Mouse (Mus musculus) cerebellum, postnatal 10 days (tissue): ENCODE data around the gene Sardh.

Source experiments
- DNase-seq, 2 experiments: peaks; one replicate each; pipeline ENCODE4 v3.0.0; 2021; ENCODE audit warnings: mixed read lengths in 2 of 2

Sardh gene

DNA sequence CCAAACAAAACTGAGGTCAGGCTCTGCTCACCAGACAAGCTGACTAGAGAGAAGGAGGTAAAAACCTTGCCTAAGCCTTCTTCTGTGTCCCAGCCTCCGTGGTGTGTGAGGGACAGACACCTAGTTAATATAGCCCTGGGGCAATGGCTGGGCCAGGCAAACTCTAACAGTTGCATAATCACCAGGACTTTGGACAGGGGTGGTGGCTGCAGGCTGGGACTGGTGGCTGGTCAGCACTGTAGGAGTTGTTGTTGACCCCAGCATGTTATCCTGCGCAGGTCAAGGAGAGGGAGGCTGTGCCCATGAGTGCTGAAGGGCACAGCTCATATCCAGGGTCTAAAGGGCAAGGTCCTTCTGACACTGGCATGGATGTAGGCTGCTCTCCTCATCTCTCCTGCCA, at the start of gene Sardh:
Gene Sardh (minus strand): TSS at position 127 of the 400 bp plus-strand sequence.
- no peak for DNase-seq

DNA sequence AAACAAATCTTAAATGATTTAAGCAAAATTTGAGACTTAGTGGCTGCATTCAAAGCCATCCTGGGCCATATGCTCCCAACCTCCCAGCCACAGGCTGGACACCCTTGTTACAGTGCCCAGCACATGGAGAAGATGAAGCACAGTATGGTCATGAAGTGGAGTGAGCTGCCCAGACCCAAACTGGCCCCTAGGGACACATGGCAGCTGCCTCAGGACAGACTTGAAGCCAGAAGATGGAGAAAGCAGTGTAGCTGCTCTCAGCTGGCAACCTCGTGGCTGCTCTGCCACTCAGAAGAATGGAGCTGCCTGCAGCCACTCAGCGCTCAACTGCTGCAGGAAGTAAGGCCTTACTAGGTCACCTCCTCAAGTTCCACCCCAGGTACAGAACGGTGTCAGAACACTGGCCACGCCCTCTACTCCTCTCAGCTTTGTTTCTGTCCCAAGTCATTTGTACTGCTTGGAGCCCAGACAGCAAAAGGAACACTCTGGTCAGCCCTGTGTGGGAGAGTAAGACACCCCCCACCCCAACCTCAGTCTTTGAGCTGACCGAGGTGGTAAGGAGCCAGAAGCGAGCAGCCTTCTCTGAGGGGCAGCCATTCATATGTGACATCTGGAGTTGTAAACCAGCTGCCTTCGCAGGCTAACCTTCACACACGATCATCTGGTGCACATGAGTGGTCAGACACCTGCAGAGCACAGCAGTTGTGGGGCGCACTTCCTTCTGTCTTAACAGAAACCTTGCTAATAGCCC, 48.7 kb upstream of the Sardh start:
- peak in 1 of 2 experiments; percentile 59 for DNase-seq

DNA sequence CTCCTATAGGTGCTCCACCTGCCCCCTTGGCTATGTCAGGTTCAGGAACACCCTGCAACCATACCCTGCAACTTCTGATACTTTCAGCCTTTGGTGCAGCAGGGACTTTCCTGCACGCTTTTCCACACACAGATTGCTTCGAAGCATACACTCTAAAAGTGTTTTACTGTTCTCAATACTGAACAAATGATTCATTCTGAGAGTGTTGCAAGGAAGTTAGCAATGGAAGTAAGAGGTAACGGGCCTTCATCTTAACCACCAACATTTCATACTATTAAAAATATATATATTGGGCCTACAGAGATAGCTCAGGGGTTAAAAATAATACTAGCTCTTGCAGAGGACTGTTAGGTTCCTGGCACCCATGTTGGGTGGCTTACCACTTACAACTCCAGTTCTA, 46.6 kb upstream of the Sardh start:
- DNase-seq: no peak

DNA sequence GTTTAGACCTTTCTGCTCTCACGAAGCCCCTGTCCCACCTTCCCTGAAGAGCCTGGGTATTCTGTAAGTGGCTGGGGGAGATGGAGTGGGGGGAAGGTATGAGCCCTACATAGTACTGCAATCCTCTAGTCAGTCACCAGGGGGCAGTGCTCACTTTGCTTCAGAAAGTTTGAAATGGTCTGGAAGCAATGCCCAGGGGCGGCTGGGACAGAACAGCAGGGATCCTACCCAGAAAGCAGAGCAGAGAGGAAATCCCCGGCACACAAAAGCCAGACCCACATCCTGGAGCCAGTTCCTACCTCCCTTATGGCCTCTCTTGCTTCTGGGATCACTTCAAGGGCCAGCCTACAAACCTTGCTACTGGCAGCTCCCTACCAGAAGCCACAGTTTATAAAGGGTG, 40.9 kb upstream of the Sardh start:
- peak; percentile 92 to 93 for DNase-seq

DNA sequence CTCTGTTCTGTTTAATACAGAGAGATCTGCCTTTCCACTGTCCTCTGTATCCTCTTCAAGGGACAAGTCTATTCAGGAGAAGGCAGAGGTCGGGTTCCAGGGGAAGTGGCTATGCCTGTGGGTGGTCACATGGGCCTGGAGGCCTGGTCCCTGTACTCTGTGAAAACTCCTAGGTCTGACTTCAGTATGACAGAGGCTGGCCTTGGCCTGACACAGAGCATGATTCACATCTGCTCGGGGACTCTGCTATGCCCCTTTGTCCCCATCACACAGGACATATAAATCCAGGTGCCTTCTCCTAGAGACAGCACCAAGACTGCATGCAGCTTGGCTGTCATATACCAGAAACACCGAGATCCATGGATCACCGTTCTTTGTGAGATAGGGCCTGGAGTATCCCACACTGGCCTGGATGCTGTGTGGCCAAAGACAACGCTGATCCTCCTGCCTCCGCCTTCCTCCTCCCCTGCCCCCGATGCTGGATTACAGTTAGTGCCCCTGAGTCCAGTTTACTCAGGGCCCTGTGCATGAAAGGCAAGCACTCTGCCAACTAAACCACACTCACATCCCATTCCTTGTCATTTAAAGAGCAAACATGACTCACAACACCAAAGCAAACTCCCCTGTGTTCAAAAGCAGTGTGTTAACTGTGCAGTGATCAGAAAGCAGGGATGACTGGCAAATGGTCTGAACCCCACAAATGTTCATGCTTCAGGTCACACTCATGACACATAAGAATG, 39.0 kb upstream of the Sardh start:
- DNase-seq: no peak

DNA sequence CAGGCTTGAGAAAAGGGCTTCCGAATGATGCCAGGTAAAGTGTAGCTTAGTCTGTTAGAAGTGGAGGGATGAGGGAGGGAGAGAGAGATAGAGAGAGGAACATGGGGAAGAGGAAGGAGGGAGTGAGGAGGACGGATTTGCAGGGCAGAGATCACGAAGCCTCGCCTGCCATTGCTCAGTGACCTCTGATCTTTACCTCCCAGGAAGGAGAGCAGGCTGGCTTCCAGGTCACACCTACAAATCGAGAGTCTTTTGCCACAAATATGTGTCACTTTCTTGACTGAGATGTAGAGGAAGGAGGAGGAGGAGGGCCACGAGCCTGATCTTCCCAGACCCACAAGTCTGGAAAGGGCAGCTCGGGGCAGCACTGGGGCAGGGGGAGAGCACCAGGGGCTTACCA, 36.3 kb upstream of the Sardh start:
- DNase-seq: no peak

DNA sequence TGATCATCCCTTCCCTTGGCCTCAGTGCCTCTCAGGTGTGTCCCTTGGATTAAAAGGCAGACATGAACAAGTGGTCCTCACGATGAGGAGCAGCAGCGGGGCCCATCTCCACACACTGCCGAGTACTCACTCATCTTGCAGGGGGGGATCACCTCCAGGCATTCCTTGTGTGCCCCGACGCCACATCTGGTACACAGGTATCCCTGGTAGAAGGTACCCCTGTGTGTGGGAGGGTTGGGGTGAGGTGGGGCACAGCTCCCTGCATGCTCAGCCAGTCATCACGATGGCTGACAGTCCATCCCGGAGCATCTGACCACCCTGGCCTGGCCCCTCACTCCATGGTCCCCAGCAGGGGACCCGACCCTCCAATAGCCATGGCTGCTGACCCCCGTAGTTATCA, 33.6 kb upstream of the Sardh start:
- DNase-seq: no peak

DNA sequence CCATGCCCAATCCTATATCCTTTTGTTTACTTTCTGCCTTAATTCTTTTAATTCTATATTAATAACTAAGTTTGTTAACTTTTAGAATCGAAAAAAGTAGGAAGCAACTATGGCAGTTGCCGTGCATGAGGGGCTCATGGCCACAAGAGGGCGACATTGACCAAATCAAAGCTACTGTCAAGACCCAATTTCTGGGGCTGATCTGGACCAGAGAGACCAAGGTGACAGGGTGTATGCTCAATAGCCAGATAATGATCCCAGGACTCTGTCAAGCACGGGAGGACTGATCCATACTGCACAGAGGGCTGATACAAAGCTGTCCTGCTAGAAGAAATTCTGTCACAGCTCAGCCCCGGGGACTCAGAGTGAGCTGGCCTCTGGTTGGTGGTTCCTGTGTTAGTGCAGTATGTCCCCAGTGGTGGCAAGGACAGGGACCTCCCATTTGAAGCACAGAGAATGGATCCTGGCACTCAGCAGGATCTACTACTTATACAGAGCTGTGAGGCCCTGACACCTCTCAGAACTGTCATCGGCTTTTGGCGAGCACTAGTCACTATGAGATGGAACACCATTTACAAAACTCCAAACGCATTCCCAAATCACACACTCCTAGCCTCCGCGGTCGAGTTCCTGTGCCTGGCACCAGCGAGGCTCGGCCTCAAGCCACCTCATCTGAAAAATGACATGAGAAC, 32.9 kb upstream of the Sardh start:
- DNase-seq: peak; percentile 88 to 91

DNA sequence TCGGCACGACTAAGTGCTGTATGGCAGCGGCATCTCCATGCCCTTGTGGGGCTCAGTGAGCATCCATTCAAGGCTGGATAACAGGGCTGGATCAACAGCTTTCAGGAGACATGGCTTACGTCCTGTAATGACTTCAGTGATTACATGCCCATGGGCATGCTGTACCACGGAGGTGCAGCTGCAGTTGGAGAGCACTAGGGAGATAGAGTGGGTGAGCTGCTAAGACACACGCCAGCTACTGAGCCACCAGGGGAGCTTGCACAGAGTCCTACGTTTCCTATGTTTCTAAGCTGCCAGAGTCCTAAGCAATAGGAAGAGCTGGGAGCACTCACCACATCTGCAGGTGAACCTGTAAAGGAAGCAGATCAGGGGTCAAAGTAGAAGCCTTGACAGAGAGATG, 30.7 kb upstream of the Sardh start:
- DNase-seq: no peak

DNA sequence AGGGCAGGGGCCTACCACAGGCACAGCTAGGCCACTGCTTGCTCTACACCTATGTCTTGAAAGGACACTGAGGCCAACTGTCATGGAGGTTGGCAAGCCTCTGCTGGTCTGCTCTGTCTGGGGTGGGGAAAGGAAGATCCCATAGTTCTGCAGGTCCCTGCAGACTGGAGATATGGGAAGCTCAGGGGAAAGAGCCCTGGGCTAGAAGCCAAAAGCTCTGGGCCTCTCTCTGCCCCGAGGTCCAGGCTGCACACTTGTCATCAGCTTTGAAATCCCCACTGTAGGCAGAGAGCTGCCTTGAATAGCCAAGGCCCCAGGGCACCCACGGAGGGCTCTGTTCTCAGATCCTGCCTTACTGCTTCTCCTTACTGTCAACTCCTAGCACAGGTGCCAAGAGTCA, 20.2 kb upstream of the Sardh start:
- DNase-seq: no peak

DNA sequence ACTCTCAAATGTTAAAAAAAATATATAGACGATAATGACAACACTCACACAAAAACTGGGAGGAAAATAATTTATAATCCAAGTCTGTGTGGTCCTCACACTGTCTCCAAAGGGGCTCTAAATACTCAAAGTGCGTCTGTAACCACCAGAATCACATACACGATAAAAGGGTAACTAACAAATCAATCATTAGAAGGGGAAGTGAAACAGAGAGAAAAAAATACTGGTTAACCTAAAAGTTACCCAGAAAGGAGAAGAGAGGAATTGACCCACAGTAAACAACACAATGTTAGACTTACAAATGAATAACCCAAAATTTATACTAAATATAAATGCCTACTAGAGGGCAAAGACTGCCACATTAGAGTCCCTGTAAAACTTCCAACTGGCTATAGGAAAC, 17.7 kb upstream of the Sardh start:
- DNase-seq: no peak

DNA sequence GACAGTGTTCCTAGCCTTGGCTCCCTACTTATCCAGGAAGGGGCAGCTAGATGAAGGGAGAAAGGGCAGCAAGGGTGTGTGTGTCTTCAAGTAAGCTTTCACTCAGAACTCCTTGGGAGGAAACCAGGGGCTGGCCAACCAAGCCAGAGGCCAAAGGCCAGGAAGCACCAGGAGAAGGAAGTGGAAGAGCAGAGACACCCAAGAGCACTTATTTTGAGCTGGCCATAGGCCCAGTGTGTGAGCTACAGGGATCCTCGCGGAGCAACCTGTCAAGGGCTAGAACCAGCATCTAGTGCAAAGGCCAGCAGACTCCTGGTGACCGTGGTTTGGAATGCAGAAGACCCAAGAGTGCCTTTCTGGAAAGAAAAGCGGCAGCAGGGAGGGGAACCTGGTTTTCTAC, 14.8 kb upstream of the Sardh start:
- DNase-seq: no peak

DNA sequence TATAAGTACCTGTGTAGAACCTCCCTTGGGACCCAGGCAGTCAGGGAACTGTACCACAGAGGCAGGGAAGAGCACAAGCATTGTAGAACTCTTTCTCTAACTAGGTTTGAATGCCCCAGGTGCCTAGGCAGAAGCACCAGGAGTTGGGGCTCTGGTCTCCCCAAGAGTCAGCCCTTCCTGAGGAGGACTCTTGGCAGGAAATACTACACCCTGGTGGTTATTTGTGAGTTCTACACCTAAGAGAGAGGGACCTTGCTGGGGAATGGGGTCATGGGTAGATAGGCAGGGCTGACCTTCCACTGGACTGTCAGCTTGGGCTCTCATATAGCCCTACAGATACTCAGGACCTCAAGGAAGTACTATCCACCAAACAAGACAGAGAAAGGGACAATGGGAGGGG, 3.3 kb upstream of the Sardh start:
- no peak for DNase-seq

DNA sequence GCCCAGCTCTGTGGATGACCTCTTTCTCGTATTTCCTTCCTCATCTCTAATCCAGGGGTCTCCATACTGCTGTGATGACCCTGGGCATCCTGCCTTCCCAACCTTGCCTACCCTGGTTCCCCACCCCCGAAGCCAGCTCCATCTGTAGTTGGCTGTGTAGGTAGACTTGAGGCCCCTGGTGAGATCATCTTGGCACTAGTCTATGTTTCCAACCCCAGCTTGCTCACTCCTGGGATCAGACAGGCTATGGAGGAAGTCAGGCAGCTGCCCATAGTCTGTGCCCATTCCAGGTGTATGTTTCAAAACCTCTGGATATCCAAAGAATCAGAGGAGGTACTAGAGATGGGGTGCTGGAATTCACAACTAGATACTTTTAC, 662 bp downstream of the Sardh start:
- no peak for DNase-seq

DNA sequence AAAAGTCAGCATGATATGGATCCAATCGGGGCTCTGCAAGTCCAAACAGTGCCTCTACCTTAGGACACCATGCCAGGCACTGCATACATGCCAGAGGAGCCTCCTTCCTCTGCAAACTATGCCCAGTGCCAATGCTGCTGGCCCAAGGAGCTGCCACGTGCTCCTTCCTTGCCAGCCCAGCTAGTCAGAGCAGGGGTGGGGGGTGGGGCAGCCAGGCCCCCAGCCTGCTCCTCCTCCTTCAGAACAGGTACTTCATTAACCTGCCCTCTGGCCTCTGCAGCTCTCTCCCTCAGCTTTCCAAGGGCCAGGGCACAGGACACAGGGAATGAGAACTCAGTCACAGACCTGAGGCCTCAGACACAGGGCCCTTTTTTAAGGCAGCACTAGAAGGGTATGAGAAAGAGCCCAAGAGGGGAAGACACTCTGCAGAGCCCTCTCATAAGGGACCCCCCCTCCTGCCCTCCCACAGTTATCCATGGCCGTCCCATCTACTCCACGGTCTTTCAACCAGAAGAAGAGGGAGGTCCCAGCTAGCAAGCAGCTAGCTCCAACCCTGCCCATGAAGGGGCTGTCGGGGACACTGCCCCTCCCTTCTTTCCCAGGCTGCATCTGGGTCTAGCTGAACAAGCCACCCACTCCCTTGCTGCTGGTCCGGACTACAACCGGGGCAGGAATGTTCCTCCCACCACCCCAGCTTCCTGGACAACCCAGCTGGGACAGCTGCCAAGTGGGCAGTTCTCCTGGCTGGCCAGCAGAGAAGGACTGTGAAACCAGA, 1.2 kb downstream of the Sardh start:
- peak; percentile 79 to 83 for DNase-seq

DNA sequence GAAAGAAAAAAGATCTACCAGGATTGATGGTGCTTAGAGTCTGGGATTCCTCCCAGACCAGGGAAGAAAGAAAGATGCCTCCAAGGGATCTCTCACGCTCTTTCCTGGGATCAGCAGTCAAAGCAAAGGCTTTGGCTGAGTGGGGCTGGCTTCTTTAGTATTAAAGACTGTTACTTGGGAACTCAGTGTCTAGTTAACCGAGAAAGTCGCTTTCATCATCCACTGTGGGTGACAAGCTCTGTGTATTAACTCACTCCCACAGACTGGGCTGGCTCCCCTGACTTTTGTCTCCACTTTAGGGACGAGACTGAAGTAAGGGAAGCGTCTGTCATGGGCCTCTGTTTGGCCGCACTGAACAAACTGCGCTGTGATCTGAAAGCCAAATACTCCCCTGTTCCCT, 2.2 kb downstream of the Sardh start:
- DNase-seq: no peak

DNA sequence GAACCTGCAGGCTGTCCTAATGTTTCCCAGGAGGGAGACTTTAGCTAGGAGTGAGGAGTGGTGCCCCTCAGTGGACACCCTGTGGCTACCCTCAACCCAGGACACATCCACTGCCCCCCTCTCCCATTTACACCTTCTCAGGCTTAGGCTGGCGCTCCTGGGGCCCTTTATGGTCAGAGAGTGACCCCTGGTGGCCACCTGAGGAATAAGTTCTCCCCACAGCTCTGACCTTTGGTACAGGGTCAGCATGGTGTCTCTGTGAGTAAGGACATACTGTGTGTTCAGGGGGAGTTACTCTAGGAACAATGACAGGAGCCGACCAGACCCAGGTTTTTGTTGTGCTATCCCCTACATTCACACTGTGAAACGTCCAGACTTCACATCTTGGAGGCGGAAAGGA, 10.8 kb downstream of the Sardh start:
- DNase-seq: peak; percentile 86 to 89

DNA sequence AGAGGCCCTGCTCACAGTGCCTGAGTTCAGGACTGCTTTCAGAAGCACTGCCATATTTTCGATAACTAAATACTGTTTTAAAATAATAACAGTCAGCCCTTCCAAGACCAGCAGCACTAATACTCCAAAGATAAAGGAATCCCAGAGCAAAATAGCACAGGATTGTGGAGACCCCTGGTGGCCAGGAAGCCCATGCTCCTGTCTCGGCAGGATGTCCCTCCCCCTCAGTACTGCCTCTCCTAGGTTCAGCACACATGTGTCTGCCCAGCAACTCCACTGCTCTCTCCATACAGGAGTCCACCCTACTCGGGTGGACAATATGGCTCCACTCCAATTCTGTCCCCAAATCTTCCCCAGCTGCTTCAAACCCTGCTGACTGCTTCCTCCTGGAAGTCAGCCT, 12.4 kb downstream of the Sardh start:
- peak; percentile 89 to 92 for DNase-seq

DNA sequence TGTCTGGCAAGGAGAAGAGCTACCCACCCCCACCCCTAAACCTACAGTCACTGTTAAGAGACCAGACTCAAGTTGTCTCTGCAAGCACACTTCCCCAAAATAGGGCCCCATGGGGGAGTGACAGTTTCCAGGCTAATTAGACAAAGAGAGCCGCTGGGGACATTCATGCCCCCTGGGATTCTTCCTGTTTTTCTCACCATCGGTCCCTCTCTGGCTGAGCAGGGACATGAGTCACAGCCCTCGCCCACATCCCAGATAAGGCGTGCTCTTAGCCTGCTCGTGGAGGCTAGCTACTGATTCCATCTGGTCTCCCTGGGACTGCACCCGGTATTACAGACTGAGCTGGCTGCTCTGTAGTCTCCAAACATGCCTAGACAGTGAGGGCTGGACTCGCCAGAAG, 15.8 kb downstream of the Sardh start:
- no peak for DNase-seq

DNA sequence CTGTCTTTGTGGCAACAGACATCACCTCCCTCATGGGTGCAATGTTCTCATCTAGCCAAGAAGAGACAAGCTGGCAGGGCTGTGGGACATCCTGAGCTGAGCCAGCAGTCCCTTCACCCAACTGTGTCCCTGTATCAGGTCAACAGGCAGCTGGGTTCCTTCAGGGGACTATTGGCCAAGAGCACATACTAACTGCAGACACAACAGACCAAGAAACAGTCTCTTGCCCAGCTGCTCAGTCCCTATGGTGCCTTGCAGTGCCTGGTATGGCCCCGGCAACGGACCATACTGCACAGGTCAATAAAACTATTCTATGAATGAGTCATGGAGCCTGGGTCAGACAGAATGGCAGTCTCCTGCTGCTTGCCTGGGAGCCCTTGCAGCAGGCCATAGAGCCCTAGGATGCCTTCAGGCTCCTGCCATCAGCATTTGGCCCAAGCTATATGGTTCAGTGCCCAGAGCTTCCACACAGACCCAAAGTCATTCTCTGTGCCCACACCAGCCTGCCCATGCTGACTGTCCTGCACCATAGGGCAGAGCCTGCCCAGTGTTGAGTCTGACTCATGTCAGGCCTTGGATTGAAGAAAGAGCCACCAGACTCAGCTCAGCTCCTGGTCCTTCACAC, 18.5 kb downstream of the Sardh start:
- peak; percentile 61 to 76 for DNase-seq

DNA sequence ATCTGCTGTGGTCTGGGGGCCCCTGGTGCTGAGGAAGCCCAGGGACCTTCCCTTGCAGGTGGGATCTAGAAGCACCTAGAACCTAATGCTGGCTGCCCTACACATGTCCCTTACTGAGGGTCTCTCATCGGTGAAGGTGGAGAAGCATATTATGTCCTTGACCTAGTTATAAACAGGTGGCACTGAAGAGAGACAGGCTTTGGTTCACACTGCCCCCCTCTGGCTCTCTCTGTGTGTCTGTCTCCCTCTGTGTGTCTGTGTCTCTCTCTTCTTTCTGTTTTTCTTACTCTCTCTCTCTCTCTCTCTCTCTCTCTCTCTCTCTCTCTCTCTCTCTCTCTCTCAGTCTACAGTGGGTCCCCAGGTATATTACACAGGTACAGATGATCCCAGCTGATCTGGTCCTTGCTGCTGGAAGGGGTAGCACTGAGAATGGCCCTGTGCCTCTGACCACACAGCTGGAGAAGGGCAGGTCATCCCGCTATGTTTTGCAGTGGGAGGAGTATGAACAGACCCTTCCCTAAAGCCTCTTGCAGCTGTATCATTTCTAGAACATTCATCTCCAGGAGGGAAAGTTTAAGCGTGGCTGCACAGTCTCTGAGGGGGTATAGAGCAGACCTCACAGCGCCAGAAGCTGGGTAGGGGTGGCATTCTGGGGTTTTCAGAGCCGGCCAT, 19.2 kb downstream of the Sardh start:
- DNase-seq: no peak

DNA sequence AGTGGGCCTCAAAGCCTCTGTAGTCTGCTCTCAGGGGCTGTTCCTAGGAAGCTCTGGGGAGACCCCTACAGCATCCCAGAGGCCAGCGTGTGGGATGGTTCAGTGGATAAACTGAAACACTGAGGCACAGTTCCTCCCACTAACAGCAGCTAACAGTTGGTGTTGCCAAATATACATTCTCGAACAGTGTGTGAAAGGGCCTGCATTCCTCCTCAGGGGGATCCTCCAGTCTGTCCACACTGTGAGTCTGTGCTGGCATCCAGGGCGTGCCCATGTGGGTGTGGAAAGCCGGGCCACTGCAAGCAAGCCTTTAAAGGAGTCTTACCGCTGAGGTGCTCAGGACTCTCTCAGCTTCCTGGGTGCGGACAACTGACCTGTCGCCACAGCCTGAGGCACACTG, 21.6 kb downstream of the Sardh start:
- DNase-seq: no peak
